Mouse (Mus musculus) olfactory bulb, adult 2 months (tissue): Measurements from ENCODE around the gene Hinfp. TPM values are rescaled to one million over a fixed set of nuclear protein-coding genes. Genes with fewer than 3 reads are reported as not detected.

Experiments used
- H3K27ac ChIP-seq: fragments of 200-500 bp; 2 replicates; pipeline ENCODE4 v1.5.1; 2012; ENCODE audit warnings: low read depth, low read length; ENCODE audit not compliant: insufficient read depth
- H3K4me1 ChIP-seq: fragments of 200-500 bp; 2 replicates; pipeline ENCODE4 v1.6.1; 2012; ENCODE audit warnings: low read length; ENCODE audit not compliant: control insufficient read depth, insufficient read depth
- H3K4me3 ChIP-seq: fragments of 200-500 bp; 2 replicates; pipeline ENCODE4 v1.5.1; 2012; ENCODE audit warnings: mild to moderate bottlenecking, low read depth, low read length, moderate library complexity; ENCODE audit not compliant: insufficient read depth
- CTCF ChIP-seq: fragments of 200-500 bp; IDR thresholded peaks from 2 replicates; pipeline ENCODE4 v1.5.1; 2012; ENCODE audit warnings: low read depth, mild to moderate bottlenecking, low read length, moderate library complexity; ENCODE audit not compliant: insufficient read depth
- POLR2A ChIP-seq: fragments of 200-500 bp; IDR thresholded peaks from 2 replicates; pipeline ENCODE4 v1.6.1; 2012; ENCODE audit warnings: mild to moderate bottlenecking, low read depth, low read length, moderate library complexity; ENCODE audit not compliant: insufficient read depth
- WGBS: fragments of 180-500 bp; shearing (Covaris S2); methylation state at CpG from one replicate; pipeline ENCODE4 v1.1.7; 2018; 5-methylcytosine and 5-hydroxymethylcytosine counted together
- polyA plus RNA-seq: library from polyadenylated mRNA; stranded (reverse); fragments of >200 nt; gene quantifications from 2 replicates; pipeline ENCODE4 v1.2.4, GENCODE M21; 2012; ENCODE audit warnings: low replicate concordance; ENCODE audit not compliant: missing spikeins, insufficient read depth, insufficient read length

Gene Hinfp
- not detected in 2 replicates for polyA plus RNA-seq

GRCm38 (mm10) chr9:44305466-44306079 is at the start of gene Hinfp:
TSS of gene Hinfp (minus strand) at chr9:44305671.
- H3K4me1 ChIP-seq: peaks cover 10% of the 10 kb centered on the region
- H3K4me3 ChIP-seq: peak within 1 kb of the TSS; percentile 77
- TF ChIP-seq POLR2A: peak; percentile 71
- TF ChIP-seq CTCF: no peak
- peak within 1 kb of the TSS; percentile 67 for H3K27ac ChIP-seq
- under 1% methylated on average over 54 of the region's 54 CpGs for WGBS

DNA sequence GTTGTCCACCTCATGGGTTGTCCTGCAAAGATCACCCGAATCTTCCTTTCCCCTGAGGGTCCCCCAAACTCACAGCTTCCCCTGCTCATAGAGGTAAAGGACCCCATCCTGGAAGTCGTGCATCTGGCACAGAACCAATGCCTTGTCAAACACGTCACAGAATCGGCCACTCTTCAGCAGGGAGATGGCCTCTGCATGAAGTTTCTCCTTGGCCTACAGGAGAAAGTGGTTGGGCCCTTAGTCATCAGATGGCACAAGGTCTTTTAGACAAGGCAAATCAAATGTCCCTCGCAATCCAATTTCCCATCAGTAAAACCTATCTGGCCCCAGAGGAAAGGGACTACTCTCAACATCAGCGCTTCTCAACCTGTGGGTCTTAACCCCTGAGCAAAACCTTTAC is 47.7 kb upstream of the Hinfp start:
- TF ChIP-seq POLR2A (no peak), CTCF (no peak)
- WGBS: 85% methylated on average over 6 of the region's 6 CpGs
- H3K4me3 ChIP-seq: no peak overlapping the region

DNA sequence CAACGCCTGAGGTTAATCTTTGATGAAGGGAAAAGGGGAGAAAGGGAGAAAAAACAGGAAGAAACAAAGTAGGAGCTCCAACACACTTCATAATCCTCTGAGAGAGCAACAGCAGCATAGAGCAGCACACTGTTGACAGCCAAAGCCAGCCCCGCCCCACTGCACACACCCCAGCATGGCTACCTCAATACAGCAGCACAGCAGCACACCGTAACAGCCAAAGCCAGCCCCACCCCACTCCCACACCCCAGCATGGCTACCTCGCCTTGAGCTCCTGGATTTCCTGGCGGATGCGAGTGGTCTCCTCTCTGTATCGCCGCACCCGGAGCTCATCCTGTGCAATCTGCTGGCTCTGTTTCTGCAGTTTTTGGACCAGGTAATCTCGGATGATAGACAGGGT is 46.9 kb upstream of the Hinfp start:
- H3K4me3 ChIP-seq: no peak overlapping the region
- H3K27ac ChIP-seq: no peak overlapping the region
- WGBS: 90% methylated on average over 10 of the region's 10 CpGs
- no peaks in the 10 kb centered on the region for H3K4me1 ChIP-seq
- TF ChIP-seq POLR2A (no peak), CTCF (no peak)

More for the DNA sequence above, 47.7 kb upstream of the Hinfp start:
- H3K4me1 ChIP-seq: no peaks in the 10 kb centered on the region
- H3K27ac ChIP-seq: no peak overlapping the region

- Histone ChIP-seq H3K4me3 (no peak overlapping the region), H3K27ac (no peak overlapping the region), H3K4me1 (no peaks in the 10 kb centered on the region)
- 91% methylated on average over 4 of the region's 4 CpGs for WGBS
- TF ChIP-seq POLR2A: no peak
- no peak for TF ChIP-seq CTCF
Measured at GRCm38 (mm10) chr9:44351396-44351795, 45.9 kb upstream of the Hinfp start.

DNA sequence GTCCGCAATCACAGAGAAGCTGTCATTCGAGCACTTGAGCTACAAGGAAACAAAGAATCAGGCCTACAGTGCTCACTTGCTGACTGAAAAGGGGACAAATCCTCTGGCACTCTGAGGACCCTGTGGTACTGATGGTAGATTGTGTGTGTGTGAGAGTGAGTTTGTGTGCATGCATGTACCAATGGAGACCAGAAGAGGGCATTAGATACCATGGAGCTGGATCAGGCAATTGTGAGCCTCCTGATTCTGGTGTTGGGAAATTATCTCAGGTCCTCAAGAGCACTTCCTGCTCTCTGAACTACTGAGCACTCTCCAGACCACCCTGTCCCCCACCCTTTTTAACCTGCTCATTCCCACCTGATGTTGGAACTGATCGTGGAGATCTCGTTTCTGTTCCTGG is 43.1 kb upstream of the Hinfp start:
- H3K4me1 ChIP-seq: no peaks in the 10 kb centered on the region
- TF ChIP-seq CTCF (no peak), POLR2A (no peak)
- H3K27ac ChIP-seq: no peak overlapping the region
- 94% methylated on average over 4 of the region's 4 CpGs for WGBS
- no peak overlapping the region for H3K4me3 ChIP-seq

GRCm38 (mm10) chr9:44347621-44348020 is 42.1 kb upstream of the Hinfp start:
- WGBS: 91% methylated on average over 4 of the region's 4 CpGs
- H3K4me3 ChIP-seq: no peak overlapping the region
- TF ChIP-seq CTCF: no peak
- no peak for TF ChIP-seq POLR2A
- no peak overlapping the region for H3K27ac ChIP-seq
- peaks cover 3% of the 10 kb centered on the region; the same call in 1 of the 2 replicates for H3K4me1 ChIP-seq

DNA sequence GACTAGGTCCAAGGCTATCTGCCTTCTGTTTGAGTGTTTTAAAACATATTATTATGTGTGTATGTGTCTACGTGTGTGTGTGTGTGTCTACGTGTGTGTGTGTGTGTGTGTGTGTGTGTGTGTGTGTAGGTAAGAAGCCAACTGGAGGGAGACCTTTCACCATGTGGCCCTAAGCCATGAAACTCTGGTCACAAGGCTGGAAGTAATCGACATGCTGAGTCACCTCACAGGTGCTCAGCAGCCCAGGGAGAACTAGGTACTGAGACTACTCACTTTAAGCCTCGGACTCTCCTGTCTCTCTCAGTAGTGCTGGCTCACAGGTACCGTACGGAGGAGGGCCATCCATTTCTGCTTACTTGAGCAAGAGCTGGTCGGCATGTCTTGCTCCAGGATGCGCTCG is 41.7 kb upstream of the Hinfp start:
- Histone ChIP-seq H3K27ac (no peak overlapping the region), H3K4me3 (no peak overlapping the region), H3K4me1 (peaks cover 3% of the 10 kb centered on the region; the same call in 1 of the 2 replicates)
- TF ChIP-seq CTCF: no peak
- TF ChIP-seq POLR2A: no peak
- 95% methylated on average over 9 of the region's 9 CpGs for WGBS

GRCm38 (mm10) chr9:44345570-44346433 is 40.3 kb upstream of the Hinfp start:
- 76% methylated on average over 6 of the region's 6 CpGs for WGBS
- TF ChIP-seq POLR2A (no peak), CTCF (no peak)
- peaks cover 3% of the 10 kb centered on the region; the same call in 1 of the 2 replicates for H3K4me1 ChIP-seq
- H3K4me3 ChIP-seq: no peak overlapping the region
- H3K27ac ChIP-seq: no peak overlapping the region
